Mouse (Mus musculus) kidney, adult 11 months (tissue): ENCODE results near the gene Notch1.

ENCODE experiments used
- DNase-seq: peaks from one replicate; pipeline ENCODE4 v3.0.0; 2022

The Notch1 gene

GRCm38 (mm10) chr2:26500027-26500598, 16.4 kb downstream of the Notch1 start:
- peak; percentile 29 for DNase-seq

- no peak for DNase-seq
These were observed 17.8 kb downstream of the Notch1 start for GRCm38 (mm10) chr2:26498694-26499093.

- DNase-seq = peak; percentile 57
These were observed 18.5 kb downstream of the Notch1 start for GRCm38 (mm10) chr2:26497861-26498533.

GRCm38 (mm10) chr2:26496451-26496850, 20.0 kb downstream of the Notch1 start:
- DNase-seq = peak; percentile 7

- no peak for DNase-seq
These were observed 20.8 kb downstream of the Notch1 start for GRCm38 (mm10) chr2:26495701-26496100.

DNA sequence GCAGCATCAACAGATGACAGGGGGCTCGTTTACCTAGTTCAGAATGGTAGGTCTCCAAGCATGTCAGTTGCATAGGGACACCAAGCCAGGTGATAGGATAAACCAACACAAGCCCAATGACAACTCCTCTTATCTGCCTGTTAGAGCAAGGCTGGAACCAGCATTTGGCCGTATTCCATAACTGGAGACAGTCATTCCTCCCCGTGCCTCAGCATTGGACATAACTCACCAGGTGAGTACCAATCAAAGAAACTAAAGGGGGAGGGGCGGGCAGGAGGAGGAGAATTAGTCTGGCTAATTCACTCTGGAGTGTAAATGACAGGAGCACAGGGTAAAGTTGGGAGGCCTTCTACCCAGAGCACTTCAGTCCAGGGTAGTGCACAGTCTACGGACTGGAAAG, 21.5 kb downstream of the Notch1 start:
- no peak for DNase-seq

DNA sequence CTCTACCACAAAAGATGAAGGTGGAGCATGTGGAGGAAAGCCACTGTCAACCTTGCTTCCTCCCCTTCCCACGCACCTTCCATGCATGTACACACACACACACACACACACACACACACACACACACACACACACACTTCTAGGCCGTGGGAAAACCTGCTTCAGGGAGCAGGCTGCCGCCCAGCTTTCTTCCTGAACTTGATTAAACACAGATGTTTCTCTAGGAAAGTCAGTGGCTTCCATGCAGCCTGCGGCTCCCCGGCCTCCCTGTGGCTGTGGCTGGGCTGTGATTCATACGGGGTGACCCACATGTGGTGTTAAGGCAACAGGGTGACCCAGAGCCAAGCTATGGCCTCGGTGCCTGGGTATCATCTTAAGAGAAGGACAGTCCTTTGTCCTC, 22.1 kb downstream of the Notch1 start:
- DNase-seq = no peak

DNA sequence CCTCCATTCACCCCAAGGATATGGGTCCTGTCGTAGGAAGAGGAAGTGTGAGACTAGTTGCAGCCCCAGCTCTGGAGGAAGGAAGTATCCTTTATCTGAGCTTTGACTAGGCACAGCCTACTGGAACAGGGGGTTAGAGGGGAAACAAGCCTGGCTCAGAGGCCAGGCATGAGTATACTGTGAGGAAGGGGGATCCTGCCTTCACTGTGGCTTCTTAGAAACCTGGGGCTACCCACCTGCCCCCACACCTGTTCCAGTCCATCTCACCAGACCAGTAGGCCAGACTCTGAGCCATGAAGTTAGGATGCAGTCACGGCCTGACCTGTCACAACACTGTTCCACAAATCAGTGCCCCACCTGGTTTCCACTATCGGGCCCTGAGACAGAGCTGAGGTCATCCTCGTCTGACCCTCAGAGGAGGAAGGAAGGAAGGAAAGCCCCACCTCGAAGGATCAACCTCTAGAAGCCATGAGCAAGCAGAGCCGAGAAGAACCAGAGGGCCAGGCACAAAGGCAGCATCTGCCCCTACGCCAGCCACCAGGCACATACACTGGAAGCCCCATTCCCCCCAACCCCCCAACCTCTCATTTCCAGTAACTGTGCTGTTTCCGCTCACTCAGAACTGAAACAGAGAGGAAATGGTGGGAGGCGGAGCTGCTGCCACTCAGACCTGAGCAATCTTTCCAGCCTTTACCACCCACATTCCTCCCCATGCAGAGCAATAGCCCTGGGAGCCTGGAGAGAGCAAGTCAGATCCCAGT, 23.3 kb downstream of the Notch1 start:
- DNase-seq = no peak

GRCm38 (mm10) chr2:26490760-26491301, 25.6 kb downstream of the Notch1 start:
- no peak for DNase-seq

DNA sequence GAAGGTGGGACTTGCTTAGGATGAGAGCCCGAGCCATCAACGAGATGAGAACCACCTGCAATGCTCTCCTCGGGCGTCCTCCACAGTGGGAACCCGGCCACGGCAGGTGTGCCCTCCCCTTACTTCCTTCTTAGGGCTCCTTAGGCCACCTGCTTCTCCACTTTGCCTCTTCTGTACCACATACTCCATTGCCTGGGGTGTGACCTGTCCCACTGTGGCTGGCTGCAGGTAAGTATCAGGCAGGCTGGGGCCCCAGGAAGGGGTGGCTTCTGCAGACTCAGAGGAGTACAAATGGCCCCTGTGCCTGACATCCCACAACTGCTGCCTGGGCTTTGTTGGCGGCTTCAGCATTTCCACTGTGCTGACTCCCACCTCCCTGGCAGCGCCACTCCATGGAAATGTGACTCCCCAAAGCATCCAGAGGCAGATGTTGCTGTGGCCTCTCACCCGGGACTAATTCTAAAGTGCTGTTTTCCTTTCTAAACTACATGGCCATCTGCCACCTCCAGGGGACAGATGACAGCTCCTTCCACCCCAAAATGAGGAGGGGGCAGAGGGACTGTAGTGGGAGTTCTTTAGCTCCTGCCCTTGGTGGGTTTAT, 27.8 kb downstream of the Notch1 start:
- DNase-seq = no peak

DNA sequence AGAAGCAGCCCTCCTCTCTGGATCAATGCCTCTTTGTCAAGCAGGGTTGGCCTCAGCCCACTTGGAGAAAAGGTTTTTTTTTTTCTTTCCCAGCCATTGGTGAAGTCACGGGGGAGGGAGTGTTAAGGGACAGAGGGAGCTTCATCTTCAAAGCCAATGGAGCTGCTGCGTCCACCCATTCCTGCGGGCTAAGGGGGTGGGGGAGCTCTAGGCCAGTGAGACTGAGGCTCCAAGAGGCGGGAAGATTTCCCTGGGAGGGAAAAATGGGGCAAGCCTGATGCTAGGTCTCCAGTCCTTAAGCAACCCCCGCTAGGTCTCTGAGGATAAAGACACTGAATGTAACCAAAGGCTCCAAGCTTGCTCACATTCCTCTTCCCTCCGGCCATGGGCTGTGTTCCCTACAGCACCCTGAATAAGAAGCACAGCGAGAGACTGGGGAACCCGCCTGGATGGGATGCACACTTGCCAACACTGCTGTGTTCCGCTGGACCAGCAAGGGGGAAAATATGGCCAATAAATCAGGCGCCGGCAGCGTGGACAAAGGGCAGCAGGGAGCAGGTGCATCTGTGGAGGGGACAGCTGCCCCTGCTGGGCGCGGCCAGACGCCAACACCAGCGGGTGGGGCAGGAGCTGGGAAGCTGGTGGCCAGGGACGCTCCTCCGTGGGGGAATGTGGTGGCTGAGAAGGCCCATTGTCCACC, 29.0 kb downstream of the Notch1 start:
- no peak for DNase-seq

GRCm38 (mm10) chr2:26486835-26487321, 29.6 kb downstream of the Notch1 start:
- DNase-seq = no peak

GRCm38 (mm10) chr2:26486264-26486810, 30.1 kb downstream of the Notch1 start:
- DNase-seq = no peak

GRCm38 (mm10) chr2:26485710-26486109, 30.8 kb downstream of the Notch1 start:
- no peak for DNase-seq

DNA sequence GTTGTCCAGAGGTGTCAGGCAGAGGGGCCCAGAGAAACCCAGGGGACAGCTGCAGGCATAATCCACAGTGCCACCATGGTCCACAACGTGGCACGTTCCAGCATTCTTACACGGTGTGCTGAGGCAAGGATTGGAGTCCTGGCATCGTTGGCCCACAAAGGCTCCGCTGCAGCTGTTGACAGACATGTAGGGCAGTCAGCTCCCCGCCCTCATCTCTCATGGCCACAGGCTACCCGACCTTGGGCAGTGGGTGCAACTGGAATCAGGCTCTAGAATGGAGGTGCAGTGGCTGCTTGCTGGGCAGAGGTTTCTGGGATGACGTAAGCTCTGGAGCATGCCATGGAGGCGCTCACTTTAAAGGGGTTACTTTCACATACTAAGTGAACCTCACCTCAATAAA, 31.2 kb downstream of the Notch1 start:
- DNase-seq = no peak

- DNase-seq = no peak
These were observed 32.3 kb downstream of the Notch1 start for GRCm38 (mm10) chr2:26484169-26484568.

DNA sequence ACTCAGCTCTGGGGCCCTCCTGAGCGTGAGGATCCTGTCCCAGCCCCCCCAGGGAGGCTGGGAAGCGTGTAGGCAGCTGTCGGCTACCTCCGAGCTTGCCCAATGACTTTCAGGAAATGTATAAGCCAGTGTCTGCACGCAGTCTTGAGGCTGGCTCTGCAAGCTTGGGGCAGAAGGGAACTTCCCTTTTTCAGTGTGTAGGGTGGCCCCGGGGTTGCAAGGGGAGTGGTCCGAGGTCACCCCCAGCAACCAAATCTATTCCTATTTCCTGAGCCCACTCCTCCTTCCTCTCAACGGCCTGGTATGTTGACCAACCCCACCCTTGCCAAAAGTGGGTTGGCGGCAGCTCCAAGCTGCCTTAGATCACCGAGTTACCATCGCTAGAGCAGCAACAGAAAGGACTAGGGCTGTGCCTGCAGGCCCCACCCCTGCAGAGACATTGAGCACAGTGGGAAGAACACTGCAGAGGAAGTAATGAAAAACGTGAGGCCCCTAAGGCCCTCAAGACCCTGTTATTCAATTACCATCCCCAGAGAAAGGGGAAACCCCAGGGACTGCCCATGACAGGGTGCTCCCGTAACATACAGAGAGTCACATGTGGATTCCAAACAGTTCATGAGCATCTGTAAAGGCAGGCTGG, 33.1 kb downstream of the Notch1 start:
- DNase-seq = no peak

DNA sequence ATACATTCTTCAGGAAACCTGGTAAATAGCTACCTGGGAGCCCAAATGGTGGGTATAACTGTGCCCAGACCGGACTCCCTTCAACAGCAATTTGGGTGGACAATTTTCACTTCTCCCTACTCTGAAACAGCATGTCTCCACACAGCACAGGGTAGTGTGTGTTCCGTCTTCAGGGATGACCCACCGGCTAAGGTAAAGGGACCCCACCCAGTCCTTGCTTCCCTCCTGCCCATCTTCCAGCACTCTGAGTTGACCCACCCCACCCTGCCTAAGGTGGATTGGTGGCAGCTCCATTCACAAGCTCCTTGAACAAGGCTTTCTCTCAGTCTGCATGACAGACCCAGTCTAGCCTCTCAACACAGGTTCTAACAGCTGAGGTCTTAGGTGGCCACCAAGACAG, 33.6 kb downstream of the Notch1 start:
- no peak for DNase-seq

DNA sequence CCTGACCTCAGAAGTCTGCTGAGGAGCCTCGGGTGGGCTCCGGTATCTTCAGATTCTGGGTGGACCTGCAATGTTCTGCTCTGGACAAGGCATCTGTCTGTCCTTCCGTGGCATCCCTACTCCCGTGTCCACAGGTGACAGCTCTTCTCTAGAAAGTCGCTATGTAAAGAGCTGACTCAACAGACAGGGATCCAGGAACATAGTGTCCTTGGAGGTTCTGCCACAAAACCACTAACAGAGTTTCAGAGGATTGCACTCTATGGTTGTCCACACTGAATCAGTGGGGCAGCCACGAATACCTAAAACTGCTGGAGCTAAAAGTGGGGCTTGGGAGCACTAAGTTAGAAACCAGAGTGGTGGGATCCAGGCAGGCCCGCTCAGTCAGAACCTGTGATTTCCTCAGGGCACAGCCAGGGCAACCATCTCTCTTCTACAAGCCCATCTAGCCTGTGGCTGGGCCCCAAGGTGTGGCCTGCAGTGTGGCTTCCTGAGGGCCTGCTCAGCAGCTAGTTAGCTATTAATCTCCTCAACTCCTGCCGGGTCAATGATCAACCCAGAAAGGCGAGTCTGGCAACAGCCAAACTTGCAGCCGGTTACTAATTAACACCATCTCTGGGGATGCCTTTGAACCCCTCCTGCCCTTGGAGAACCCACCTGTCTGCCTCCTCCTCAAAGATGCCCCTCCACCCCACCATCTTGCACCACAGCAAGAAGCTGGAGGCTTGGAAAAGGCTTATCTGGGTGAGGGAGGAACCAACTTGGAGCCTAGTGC, 34.6 kb downstream of the Notch1 start:
- DNase-seq = peak; percentile 95

GRCm38 (mm10) chr2:26480911-26481310, 35.6 kb downstream of the Notch1 start:
- DNase-seq = no peak

- no peak for DNase-seq
These were observed 37.7 kb downstream of the Notch1 start for GRCm38 (mm10) chr2:26478685-26479205.
